Comparison of ENCODE assay signal across 9 mouse cellular contexts in the genomic region with DNA sequence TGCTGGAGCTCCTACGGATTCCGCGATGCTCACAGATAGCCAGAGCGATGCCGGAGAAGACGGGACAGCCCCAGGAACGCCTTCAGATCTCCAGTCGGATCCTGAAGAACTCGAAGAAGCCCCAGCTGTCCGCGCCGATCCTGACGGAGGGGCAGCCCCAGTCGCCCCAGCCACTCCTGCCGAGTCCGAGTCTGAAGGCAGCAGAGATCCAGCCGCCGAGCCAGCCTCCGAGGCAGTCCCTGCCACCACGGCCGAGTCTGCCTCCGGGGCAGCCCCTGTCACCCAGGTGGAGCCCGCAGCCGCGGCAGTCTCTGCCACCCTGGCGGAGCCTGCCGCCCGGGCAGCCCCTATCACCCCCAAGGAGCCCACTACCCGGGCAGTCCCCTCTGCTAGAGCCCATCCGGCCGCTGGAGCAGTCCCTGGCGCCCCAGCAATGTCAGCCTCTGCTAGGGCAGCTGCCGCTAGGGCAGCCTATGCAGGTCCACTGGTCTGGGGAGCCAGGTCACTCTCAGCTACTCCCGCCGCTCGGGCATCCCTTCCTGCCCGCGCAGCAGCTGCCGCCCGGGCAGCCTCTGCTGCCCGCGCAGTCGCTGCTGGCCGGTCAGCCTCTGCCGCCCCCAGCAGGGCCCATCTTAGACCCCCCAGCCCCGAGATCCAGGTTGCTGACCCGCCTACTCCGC. TPM values are rescaled to one million over a fixed set of nuclear protein-coding genes. Genes with fewer than 3 reads are reported as not detected.
DNase-seq lines count a peak whose midpoint lies in the region; ATAC-seq and TF ChIP-seq lines count a peak whose summit lies in the region.
"Had no signal": no experiment of that assay in that cellular context is flagged by ENCODE, and none has a peak within 500 bp of the region (broad histone marks: within the 10 kb centered on the region; RNA-seq: fewer than 3 reads in every experiment).

No protein-coding gene starts in this region.

- no peak for ATAC-seq in kidney, postnatal 0 days (replicated peaks; ENCODE audit: low FRiP score, low read depth)
- no peak for ATAC-seq in intestine, embryonic 16.5 days

- H3K27me3 ChIP-seq in kidney, postnatal 0 days (ENCODE audit: insufficient read depth, low read length), result peaks cover 15% of the 10 kb centered on the region
- H3K27me3 ChIP-seq in intestine, embryonic 16.5 days (replicated peaks; ENCODE audit: control insufficient read depth, insufficient read depth, low read length), result peaks cover 22% of the 10 kb centered on the region

- no peak for TF ChIP-seq CTCF in kidney, postnatal 0 days (IDR thresholded peaks at IDR 0.05; ENCODE audit: low read depth)
- no peak for TF ChIP-seq CTCF in embryonic fibroblast, embryonic 13.5 days (IDR thresholded peaks at IDR 0.05; ENCODE audit: borderline replicate concordance, insufficient read depth, low read length)

- no peak overlapping the region for H3K27ac ChIP-seq in kidney, postnatal 0 days
- no peak overlapping the region for H3K27ac ChIP-seq in embryonic fibroblast, embryonic 13.5 days (ENCODE audit: insufficient read depth, low read length)
- no peak overlapping the region for H3K27ac ChIP-seq in intestine, embryonic 16.5 days (ENCODE audit: low read length)

- no peak for TF ChIP-seq POLR2A in embryonic fibroblast, embryonic 13.5 days (IDR thresholded peaks at IDR 0.05; ENCODE audit: low read depth, low read length)

- peak overlapping the region; percentile 28 for H3K4me3 ChIP-seq in kidney, postnatal 0 days (replicated peaks; ENCODE audit: low read depth, low read length)
- 0 out of 2 replicates have a peak overlapping the region, but pooled peaks have one; percentile 11 for H3K4me3 ChIP-seq in embryonic fibroblast, embryonic 13.5 days (ENCODE audit: insufficient read depth, low read length)
- H3K4me3 ChIP-seq in intestine, embryonic 16.5 days (ENCODE audit: low read length), result peak overlapping the region; percentile 44

- peak overlapping the region; percentile 51 for H3K4me2 ChIP-seq in kidney, postnatal 0 days (ENCODE audit: low read length)
- peak overlapping the region; percentile 44 for H3K4me2 ChIP-seq in intestine, embryonic 16.5 days (ENCODE audit: low read depth, low read length)

- H3K4me1 ChIP-seq in kidney, postnatal 0 days (replicated peaks; ENCODE audit: insufficient read depth, low read length), result no peaks in the 10 kb centered on the region; the same call in 1 of the 2 replicates
- H3K4me1 ChIP-seq in embryonic fibroblast, embryonic 13.5 days (ENCODE audit: control insufficient read depth, insufficient read depth, low read length), result no peaks in the 10 kb centered on the region
- H3K4me1 ChIP-seq in intestine, embryonic 16.5 days (ENCODE audit: control insufficient read depth, insufficient read depth, low read length), result 0 out of 2 replicates have a peak, but pooled peaks cover 2% of the 10 kb centered on the region

- peaks cover 30% of the 10 kb centered on the region for H3K9me3 ChIP-seq in kidney, postnatal 0 days (replicated peaks; ENCODE audit: low read length)
- peaks cover 44% of the 10 kb centered on the region for H3K9me3 ChIP-seq in intestine, embryonic 16.5 days (ENCODE audit: control insufficient read depth, low read length)

- no peak for DNase-seq in kidney, postnatal 0 days (ENCODE audit: low spot score)
- DNase-seq in kidney, adult 11 months, result no peak
- peak; percentile 39 for DNase-seq in neural tube, embryonic 10.5 days (ENCODE audit: extremely low spot score, low spot score)
- DNase-seq in thymus, postnatal 10 days (ENCODE audit: low spot score in 2 of 2), result no peak
- no peak for DNase-seq in cerebellum, postnatal 4 days (ENCODE audit: low spot score in 2 of 2)
- no peak for DNase-seq in layer of hippocampus, postnatal 36 days
- DNase-seq: cerebellum, adult 2 months had no signal

- no peak overlapping the region; the same call in 1 of the 2 replicates for H3K9ac ChIP-seq in kidney, postnatal 0 days (ENCODE audit: low read depth, low read length)
- H3K9ac ChIP-seq in intestine, embryonic 16.5 days (ENCODE audit: low read depth, low read length), result peak overlapping the region; percentile 47

- 58% methylated on average over 48 of the region's 48 CpGs for WGBS in kidney, postnatal 0 days
- 53% methylated on average over 48 of the region's 48 CpGs for WGBS in intestine, embryonic 16.5 days

- H3K36me3 ChIP-seq in kidney, postnatal 0 days (ENCODE audit: insufficient read depth, low read length), result no peaks in the 10 kb centered on the region
- peaks cover 7% of the 10 kb centered on the region; the same call in 1 of the 2 replicates for H3K36me3 ChIP-seq in intestine, embryonic 16.5 days (ENCODE audit: control insufficient read depth, insufficient read depth, low read length)

RNA-seq across cellular contexts. Expression of a gene that starts 15.1 kb away (rescaled TPM):
- 1,338 and 1,363 TPM in 2 replicates for polyA plus RNA-seq in kidney, postnatal 0 days (2015; fragmentation: Nextera tagmentation; extraction: Ambion mirVana)
- polyA plus RNA-seq in embryonic fibroblast, embryonic 13.5 days (2011; ENCODE audit: insufficient read length, low read depth, missing spikeins), result 1,063 and 1,076 TPM in 2 replicates
- 402 and 775 TPM in 2 replicates for polyA plus RNA-seq in intestine, embryonic 16.5 days (2015; fragmentation: Nextera tagmentation; extraction: Ambion mirVana)
- total RNA-seq in layer of hippocampus, postnatal 36 days (2021), result 1,000 to 10,000 TPM; 1,740 to 1,859 TPM

RNA-seq across cellular contexts. Expression of a gene that starts 47.3 kb away (rescaled TPM):
- polyA plus RNA-seq in kidney, postnatal 0 days (2015; fragmentation: Nextera tagmentation; extraction: Ambion mirVana), result 8.6 and 11.1 TPM in 2 replicates
- polyA plus RNA-seq in embryonic fibroblast, embryonic 13.5 days (2011; ENCODE audit: insufficient read length, low read depth, missing spikeins), result 4.3 and 10.6 TPM in 2 replicates
- polyA plus RNA-seq in intestine, embryonic 16.5 days (2015; fragmentation: Nextera tagmentation; extraction: Ambion mirVana), result 37.0 and 98.1 TPM in 2 replicates
- total RNA-seq in layer of hippocampus, postnatal 36 days (2021), result 1 to 10 TPM; 1.7 to 2.7 TPM
